Mouse (Mus musculus) olfactory bulb, adult 2 months (tissue): ENCODE data around the gene Afp.

Source experiments
- CTCF ChIP-seq: fragments of 200-500 bp; IDR thresholded peaks from 2 replicates; pipeline ENCODE4 v1.5.1; 2012; ENCODE audit warnings: low read depth, mild to moderate bottlenecking, low read length, moderate library complexity; ENCODE audit not compliant: insufficient read depth
- POLR2A ChIP-seq: fragments of 200-500 bp; IDR thresholded peaks from 2 replicates; pipeline ENCODE4 v1.6.1; 2012; ENCODE audit warnings: mild to moderate bottlenecking, low read depth, low read length, moderate library complexity; ENCODE audit not compliant: insufficient read depth

- no peak for TF ChIP-seq POLR2A
- no peak for TF ChIP-seq CTCF
Observed at GRCm38 (mm10) chr5:90474369-90474768, 16.2 kb upstream of the Afp start.
